Mouse (Mus musculus): ENCODE results near the gene Mdn1.

Mdn1 gene

GRCm38 (mm10) chr4:32767471-32767870 lies 110.6 kb downstream of the Mdn1 start:
- in situ Hi-C loops (cut with MboI; ENCODE audit: low pct_unique_long_range_greater_than_20kb in 1 of 2, low sequenced_read_pairs in 2 of 2, unreplicated experiment in 1 of 2), result no loop called here

- in situ Hi-C loops (cut with MboI; ENCODE audit: low pct_unique_long_range_greater_than_20kb in 1 of 2, low sequenced_read_pairs in 2 of 2, unreplicated experiment in 1 of 2), result no loop called here
Observed at GRCm38 (mm10) chr4:32768046-32768445, 111.1 kb downstream of the Mdn1 start.

DNA sequence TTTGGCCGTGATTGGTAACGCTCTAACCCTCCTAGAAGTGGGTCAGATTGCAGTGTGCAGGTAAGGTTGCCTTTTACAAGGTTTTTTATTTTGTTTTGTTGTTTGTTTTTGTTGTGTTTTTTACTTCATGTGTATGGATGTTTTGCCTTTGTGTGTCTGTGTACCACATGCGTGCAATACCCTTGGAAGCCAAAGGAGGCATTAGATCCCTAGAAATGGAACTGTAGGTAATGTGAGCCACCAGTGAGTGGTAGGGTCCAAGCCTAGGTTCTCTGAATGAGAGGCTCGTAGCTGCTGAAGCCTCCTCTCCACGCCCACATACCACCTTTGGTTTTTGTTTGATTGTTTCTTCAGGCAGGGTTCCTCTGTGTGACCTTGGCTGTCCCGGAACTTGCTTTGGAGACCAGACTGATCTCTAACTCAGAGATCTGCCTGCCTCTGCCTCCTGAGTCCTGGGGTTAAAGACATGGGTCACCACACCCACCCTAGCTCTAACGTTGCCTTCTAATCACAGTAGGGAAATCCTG lies 113.4 kb downstream of the Mdn1 start:
- in situ Hi-C loops (cut with MboI; ENCODE audit: low pct_unique_long_range_greater_than_20kb in 1 of 2, low sequenced_read_pairs in 2 of 2, unreplicated experiment in 1 of 2), result loop anchor here (10.0 kb wide), 2 partner anchors 184 to 344 kb away; partner anchors contain the start of gene Ankrd6 (in 2 of the 2)

DNA sequence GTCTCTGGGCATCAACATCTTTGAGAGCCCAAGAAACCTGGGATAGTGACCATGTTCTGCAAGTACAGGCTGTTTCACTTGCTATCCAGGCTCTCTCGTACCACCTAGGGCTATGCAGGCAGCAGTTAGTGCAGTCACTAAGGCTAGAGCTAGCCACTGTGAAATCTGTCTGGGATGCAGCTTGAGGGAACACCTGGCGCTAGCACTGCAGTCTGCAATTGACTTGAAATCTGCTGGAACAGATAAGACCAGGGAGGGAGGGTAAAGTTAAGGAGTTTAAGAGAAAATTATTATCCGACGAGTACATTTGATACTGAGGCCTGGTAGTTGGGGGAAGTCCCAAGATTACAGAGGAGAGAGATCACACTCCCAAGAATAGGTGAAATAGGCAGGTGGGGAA lies 123.1 kb downstream of the Mdn1 start:
- in situ Hi-C loops (cut with MboI; ENCODE audit: low pct_unique_long_range_greater_than_20kb in 1 of 2, low sequenced_read_pairs in 2 of 2, unreplicated experiment in 1 of 2), result loop anchor here (10.0 kb wide), 2 partner anchors 175 to 335 kb away; partner anchors contain the start of gene Ankrd6 (in 2 of the 2)

DNA sequence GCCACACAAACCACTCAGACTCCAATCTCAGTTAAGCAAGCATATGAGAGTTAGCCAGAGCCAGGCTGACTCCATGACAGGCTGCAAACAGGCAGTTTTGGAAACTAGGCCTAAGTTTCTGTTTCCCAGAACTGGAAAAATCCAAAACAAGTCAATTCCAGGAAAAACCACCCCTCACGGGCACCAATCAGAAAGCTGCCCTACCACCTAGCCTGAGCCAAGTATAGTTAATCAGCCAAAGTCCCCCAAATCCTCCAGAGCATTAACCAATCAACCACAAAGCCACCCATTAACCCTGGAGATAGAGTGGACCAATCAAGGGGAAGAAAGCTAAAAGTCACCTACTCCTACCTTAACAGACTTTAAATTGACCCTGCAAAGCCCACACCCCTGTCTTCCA lies 130.2 kb downstream of the Mdn1 start:
- in situ Hi-C loops (cut with MboI; ENCODE audit: low pct_unique_long_range_greater_than_20kb in 1 of 2, low sequenced_read_pairs in 2 of 2, unreplicated experiment in 1 of 2), result no loop called here

DNA sequence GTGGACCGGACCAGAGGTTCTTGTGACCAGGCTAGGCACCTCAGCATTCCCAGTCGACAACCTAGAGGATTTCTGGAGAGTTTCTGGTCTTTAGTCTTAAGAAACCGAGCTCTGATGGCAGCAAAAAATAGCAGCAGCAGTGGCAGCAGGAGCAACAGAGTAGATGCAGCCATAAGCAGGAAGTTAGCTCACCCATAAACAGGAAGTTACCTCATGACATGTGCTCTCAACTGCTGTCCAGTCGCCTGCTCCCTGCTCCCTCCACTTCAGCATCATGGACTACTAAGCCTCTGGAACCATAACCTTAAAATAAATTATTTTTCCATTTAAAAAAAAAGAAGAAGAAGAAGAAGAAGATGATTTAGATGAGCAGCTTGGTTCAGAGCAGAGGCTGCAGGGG lies 132.1 kb downstream of the Mdn1 start:
- in situ Hi-C loops (cut with MboI; ENCODE audit: low pct_unique_long_range_greater_than_20kb in 1 of 2, low sequenced_read_pairs in 2 of 2, unreplicated experiment in 1 of 2), result no loop called here

DNA sequence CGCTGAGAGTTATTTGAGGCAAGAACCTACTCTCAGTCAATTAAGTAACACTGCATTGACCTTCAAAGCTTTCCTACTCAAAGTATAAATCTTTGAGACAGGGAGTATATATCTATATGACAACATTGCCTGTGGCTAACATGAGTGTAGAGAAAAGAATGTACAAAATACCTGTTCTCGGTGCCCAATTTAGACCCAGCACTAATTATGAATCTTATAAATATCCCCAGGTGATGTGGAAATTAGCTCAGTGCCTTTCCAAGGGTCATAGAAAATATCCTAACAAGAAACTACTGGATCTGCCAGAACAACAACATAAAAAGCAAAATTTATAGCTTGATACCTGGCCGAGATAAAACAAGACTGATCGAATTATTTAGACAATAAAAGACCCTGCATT lies 142.1 kb downstream of the Mdn1 start:
- in situ Hi-C loops (cut with MboI; ENCODE audit: low pct_unique_long_range_greater_than_20kb in 1 of 2, low sequenced_read_pairs in 2 of 2, unreplicated experiment in 1 of 2), result no loop called here

DNA sequence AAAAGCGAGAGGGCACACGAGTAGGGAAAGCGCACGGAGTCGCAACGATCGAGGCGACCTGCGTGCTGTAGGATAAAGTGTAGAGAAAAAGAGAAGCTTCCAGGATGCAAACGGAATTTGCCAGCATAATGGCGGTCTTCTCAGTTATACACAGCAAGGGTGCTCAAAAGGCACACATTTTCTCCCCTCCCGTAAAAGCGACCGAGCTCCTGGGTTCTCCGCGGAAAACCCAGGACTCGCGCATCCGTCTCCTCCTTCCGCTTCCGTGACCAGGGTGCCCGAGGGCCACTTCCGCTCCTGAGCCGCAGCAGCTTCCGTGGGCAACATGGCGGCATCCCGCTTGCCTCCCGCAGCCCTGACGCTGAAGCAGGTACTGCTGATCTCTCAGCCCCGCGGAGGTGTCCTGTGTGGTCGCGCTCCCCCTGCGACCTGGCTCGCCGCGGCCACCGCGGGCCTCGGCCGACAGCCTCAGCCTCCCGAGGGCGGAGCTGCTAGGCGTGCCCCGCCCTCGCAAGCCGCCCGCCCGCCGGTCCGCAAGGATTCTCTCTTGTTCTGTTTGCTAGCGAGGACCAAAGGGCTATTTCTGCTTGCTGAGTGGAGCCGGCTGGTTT lies 143.2 kb downstream of the Mdn1 start, which contains the start of gene Lyrm2:
Gene Lyrm2, plus strand, starts transcription at position 288 of the 611 bp plus-strand sequence.
- in situ Hi-C loops (cut with MboI; ENCODE audit: low pct_unique_long_range_greater_than_20kb in 1 of 2, low sequenced_read_pairs in 2 of 2, unreplicated experiment in 1 of 2), result no loop called here

DNA sequence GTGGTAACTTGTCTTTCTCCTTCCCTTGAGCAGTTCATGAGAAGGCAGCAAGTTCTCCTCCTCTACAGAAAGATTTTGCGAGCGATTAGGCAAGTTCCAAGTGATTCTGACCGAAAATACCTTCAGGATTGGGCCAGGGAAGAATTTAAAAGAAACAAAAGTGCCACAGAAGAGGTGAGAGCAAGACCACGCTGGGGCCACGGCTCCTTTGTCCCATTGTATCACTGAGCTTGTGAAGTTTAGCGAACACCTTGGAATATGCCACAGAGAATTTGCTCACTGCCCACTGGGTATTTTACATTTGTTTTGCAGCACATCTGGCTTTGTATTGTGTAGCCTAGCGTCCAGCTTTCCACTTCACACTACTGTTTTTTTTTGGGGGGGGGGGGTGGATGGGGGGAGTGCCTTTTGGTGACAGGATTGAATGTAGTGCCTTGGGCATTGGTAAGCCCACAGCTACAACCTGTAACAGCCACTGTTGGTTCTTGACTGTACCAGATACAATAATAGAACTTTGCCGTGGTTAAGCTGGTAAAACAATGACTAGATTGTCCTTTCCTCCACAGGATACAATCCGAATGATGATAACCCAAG lies 143.8 kb downstream of the Mdn1 start:
- in situ Hi-C loops (cut with MboI; ENCODE audit: low pct_unique_long_range_greater_than_20kb in 1 of 2, low sequenced_read_pairs in 2 of 2, unreplicated experiment in 1 of 2), result no loop called here

GRCm38 (mm10) chr4:32817478-32817877 lies 160.6 kb downstream of the Mdn1 start:
- in situ Hi-C loops (cut with MboI; ENCODE audit: low pct_unique_long_range_greater_than_20kb in 1 of 2, low sequenced_read_pairs in 2 of 2, unreplicated experiment in 1 of 2), result no loop called here

- in situ Hi-C loops (cut with MboI; ENCODE audit: low pct_unique_long_range_greater_than_20kb in 1 of 2, low sequenced_read_pairs in 2 of 2, unreplicated experiment in 1 of 2), result no loop called here
Observed at GRCm38 (mm10) chr4:32820676-32821075, 163.8 kb downstream of the Mdn1 start.

- in situ Hi-C loops (cut with MboI; ENCODE audit: low pct_unique_long_range_greater_than_20kb in 1 of 2, low sequenced_read_pairs in 2 of 2, unreplicated experiment in 1 of 2), result no loop called here
Observed at GRCm38 (mm10) chr4:32824254-32824653, 167.3 kb downstream of the Mdn1 start.

Data from mouse embryonic stem cell (cell line).